Comparison of ENCODE assay signal across 19 mouse cellular contexts in the genomic region with DNA sequence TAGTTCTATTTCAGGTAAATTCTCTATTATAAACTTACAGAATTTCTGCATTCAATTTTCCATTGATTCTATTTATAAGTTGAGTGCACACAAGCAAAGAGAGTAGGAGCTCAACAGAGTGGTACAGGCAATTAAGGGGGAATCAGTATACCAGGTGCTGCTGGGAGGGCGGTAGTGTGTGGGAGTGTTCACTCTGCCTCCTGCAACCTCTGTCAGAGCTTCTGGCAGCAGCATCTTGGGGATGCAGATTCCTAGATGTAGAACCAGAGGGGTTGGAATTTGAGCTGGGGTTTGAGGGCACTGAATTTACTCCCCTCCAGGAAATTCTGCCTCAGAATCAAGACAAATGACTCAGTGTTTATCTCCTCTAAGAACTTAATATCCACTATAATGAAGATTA.
"Had no signal": no experiment of that assay in that cellular context is flagged by ENCODE, and none has a peak within 500 bp of the region (broad histone marks: within the 10 kb centered on the region; RNA-seq: fewer than 3 reads in every experiment).

No protein-coding gene starts in this region.

- H3K9me3 ChIP-seq: liver, embryonic 15.5 days; lung, embryonic 15.5 days; megakaryocyte, embryonic 14.5 days; midbrain, embryonic 12.5 days; neural tube, embryonic 12.5 days; stomach, embryonic 15.5 days had no signal

- H3K4me1 ChIP-seq: liver, embryonic 15.5 days; neural tube, embryonic 12.5 days; stomach, embryonic 15.5 days had no signal

- DNase-seq: liver, postnatal 0 days; lung, adult 2 months; lung, postnatal 14 days; lung, postnatal 36 days; midbrain, embryonic 14.5 days; right cerebral cortex, postnatal 14 days; thymus, adult 2 months; thymus, postnatal 25 days; thymus, postnatal 4 days had no signal

- H3K4me3 ChIP-seq: liver, embryonic 15.5 days; lung, embryonic 15.5 days; megakaryocyte, embryonic 14.5 days; midbrain, embryonic 12.5 days; neural tube, embryonic 12.5 days; stomach, embryonic 15.5 days had no signal

- ATAC-seq: liver, postnatal 0 days; lung, postnatal 0 days; midbrain, embryonic 16.5 days had no signal

- H3K4me2 ChIP-seq: liver, embryonic 15.5 days; lung, embryonic 15.5 days; midbrain, embryonic 12.5 days; neural tube, embryonic 12.5 days; stomach, embryonic 15.5 days had no signal

- H3K9ac ChIP-seq: liver, embryonic 15.5 days; liver, postnatal 0 days; lung, embryonic 15.5 days; midbrain, embryonic 12.5 days; neural tube, embryonic 12.5 days; stomach, embryonic 15.5 days had no signal

- H3K27ac ChIP-seq: liver, embryonic 15.5 days; lung, embryonic 15.5 days; macrophage; midbrain, embryonic 12.5 days; neural tube, embryonic 12.5 days; stomach, embryonic 15.5 days; stomach, postnatal 0 days had no signal

- H3K27me3 ChIP-seq: liver, embryonic 15.5 days; lung, embryonic 15.5 days; megakaryocyte, embryonic 14.5 days; midbrain, embryonic 12.5 days; neural tube, embryonic 12.5 days; stomach, embryonic 15.5 days had no signal

- H3K36me3 ChIP-seq: liver, embryonic 15.5 days; lung, embryonic 15.5 days; midbrain, embryonic 12.5 days; neural tube, embryonic 12.5 days; stomach, embryonic 15.5 days had no signal
